Mouse (Mus musculus): Measurements from ENCODE around the gene Cct6b.

DNA sequence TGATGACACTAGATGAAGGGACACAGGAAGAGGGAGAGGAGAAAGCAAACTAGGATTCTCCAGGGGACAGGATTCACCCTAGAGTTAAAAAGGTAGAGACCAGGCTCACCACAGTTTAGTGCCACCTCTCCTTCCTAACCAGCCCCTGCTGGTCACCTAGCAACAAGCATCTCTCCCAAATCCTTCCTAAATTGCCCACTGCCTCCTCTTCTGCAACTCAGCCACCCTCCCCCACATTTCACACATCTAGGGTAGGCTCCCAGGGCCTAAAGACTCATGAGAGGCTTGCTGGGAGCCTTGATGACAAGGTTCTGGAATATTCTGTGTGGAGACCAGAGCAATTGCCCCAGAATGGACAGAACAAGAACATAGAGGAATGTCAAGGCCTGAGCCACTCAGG lies 76.5 kb downstream of the Cct6b start:
- no peak for TF ChIP-seq CTCF (IDR thresholded peaks at IDR 0.05; ENCODE audit: control insufficient read depth, insufficient read depth, low read length)
- no peak for TF ChIP-seq POLR2A (IDR thresholded peaks at IDR 0.05; ENCODE audit: borderline replicate concordance, control insufficient read depth, low read depth, low read length)

All from bone marrow, adult 2 months (tissue).